Mouse (Mus musculus) stomach, postnatal 0 days (tissue): Measurements from ENCODE around the gene Kdf1.
A peak's percentile ranks its signal among the peaks of the same experiment; 100 is the strongest.

ENCODE experiments used
- CTCF ChIP-seq: IDR thresholded peaks from 2 replicates; pipeline ENCODE4 v1.5.1; 2016; ENCODE audit warnings: antibody characterized with exemption, low read depth, mild to moderate bottlenecking, moderate library complexity
- EP300 ChIP-seq: optimal IDR thresholded peaks from 2 replicates; pipeline ENCODE3; 2016; ENCODE audit warnings: antibody characterized with exemption

- TF ChIP-seq CTCF (peak; percentile 56), EP300 (peak; percentile 98)
Measured at GRCm38 (mm10) chr4:133574070-133574842, 55.5 kb downstream of the Kdf1 start, which contains the start of gene Gpatch3.
